Mouse (Mus musculus): Measurements from ENCODE around the gene Prdm11. TPM values are rescaled to one million over a fixed set of nuclear protein-coding genes. Genes with fewer than 3 reads are reported as not detected.

The Prdm11 gene
- total RNA-seq, 2 experiments from 2014 or later, result 0.84 to 7.7 TPM

- ATAC-seq (replicated peaks; ENCODE audit: low FRiP score, poor library complexity, severe bottlenecking), result no peak
Measured at GRCm38 (mm10) chr2:93047491-93048050, 1.6 kb upstream of the Prdm11 start.

- ATAC-seq (replicated peaks; ENCODE audit: low FRiP score, poor library complexity, severe bottlenecking), result no peak
Measured at GRCm38 (mm10) chr2:93047036-93047435, 1.1 kb upstream of the Prdm11 start.

- ATAC-seq (replicated peaks; ENCODE audit: low FRiP score, poor library complexity, severe bottlenecking), result no peak
Measured at GRCm38 (mm10) chr2:93046509-93046835, 505 bp upstream of the Prdm11 start.

- ATAC-seq (replicated peaks; ENCODE audit: low FRiP score, poor library complexity, severe bottlenecking), result peak; percentile 76
Measured at GRCm38 (mm10) chr2:93045129-93045817, 694 bp downstream of the Prdm11 start.

GRCm38 (mm10) chr2:93043449-93044157, 2.4 kb downstream of the Prdm11 start:
- no peak for ATAC-seq (replicated peaks; ENCODE audit: low FRiP score, poor library complexity, severe bottlenecking)

GRCm38 (mm10) chr2:93041470-93041869, 4.5 kb downstream of the Prdm11 start:
- no peak for ATAC-seq (replicated peaks; ENCODE audit: low FRiP score, poor library complexity, severe bottlenecking)

- no peak for ATAC-seq (replicated peaks; ENCODE audit: low FRiP score, poor library complexity, severe bottlenecking)
Measured at GRCm38 (mm10) chr2:93040841-93041240, 5.1 kb downstream of the Prdm11 start.

- no peak for ATAC-seq (replicated peaks; ENCODE audit: low FRiP score, poor library complexity, severe bottlenecking)
Measured at GRCm38 (mm10) chr2:93039706-93040105, 6.3 kb downstream of the Prdm11 start.

- no peak for ATAC-seq (replicated peaks; ENCODE audit: low FRiP score, poor library complexity, severe bottlenecking)
Measured at GRCm38 (mm10) chr2:93039043-93039442, 6.9 kb downstream of the Prdm11 start.

- no peak for ATAC-seq (replicated peaks; ENCODE audit: low FRiP score, poor library complexity, severe bottlenecking)
Measured at GRCm38 (mm10) chr2:93035631-93036030, 10.3 kb downstream of the Prdm11 start.

- no peak for ATAC-seq (replicated peaks; ENCODE audit: low FRiP score, poor library complexity, severe bottlenecking)
Measured at GRCm38 (mm10) chr2:93032651-93033050, 13.3 kb downstream of the Prdm11 start.

- no peak for ATAC-seq (replicated peaks; ENCODE audit: low FRiP score, poor library complexity, severe bottlenecking)
Measured at GRCm38 (mm10) chr2:93032049-93032448, 13.9 kb downstream of the Prdm11 start.

GRCm38 (mm10) chr2:93031021-93031420, 14.9 kb downstream of the Prdm11 start:
- ATAC-seq (replicated peaks; ENCODE audit: low FRiP score, poor library complexity, severe bottlenecking), result no peak

- no peak for ATAC-seq (replicated peaks; ENCODE audit: low FRiP score, poor library complexity, severe bottlenecking)
Measured at GRCm38 (mm10) chr2:93030101-93030500, 15.9 kb downstream of the Prdm11 start.

GRCm38 (mm10) chr2:93029267-93030060, 16.5 kb downstream of the Prdm11 start:
- no peak for ATAC-seq (replicated peaks; ENCODE audit: low FRiP score, poor library complexity, severe bottlenecking)

- no peak for ATAC-seq (replicated peaks; ENCODE audit: low FRiP score, poor library complexity, severe bottlenecking)
Measured at GRCm38 (mm10) chr2:93028865-93029264, 17.1 kb downstream of the Prdm11 start.

- no peak for ATAC-seq (replicated peaks; ENCODE audit: low FRiP score, poor library complexity, severe bottlenecking)
Measured at GRCm38 (mm10) chr2:93027713-93028112, 18.3 kb downstream of the Prdm11 start.

- no peak for ATAC-seq (replicated peaks; ENCODE audit: low FRiP score, poor library complexity, severe bottlenecking)
Measured at GRCm38 (mm10) chr2:93024431-93024830, 21.5 kb downstream of the Prdm11 start.

GRCm38 (mm10) chr2:93018854-93019253, 27.1 kb downstream of the Prdm11 start:
- ATAC-seq (replicated peaks; ENCODE audit: low FRiP score, poor library complexity, severe bottlenecking), result no peak

GRCm38 (mm10) chr2:93017151-93017550, 28.8 kb downstream of the Prdm11 start:
- no peak for ATAC-seq (replicated peaks; ENCODE audit: low FRiP score, poor library complexity, severe bottlenecking)
